Mouse (Mus musculus): Measurements from ENCODE around the gene Samm50.

GRCm38 (mm10) chr15:84262630-84263029 is 70.6 kb downstream of the Samm50 start:
- TF ChIP-seq TAL1 (IDR thresholded peaks at IDR 0.05; ENCODE audit: low read length) = no peak
- TF ChIP-seq GATA1 (IDR thresholded peaks at IDR 0.05; ENCODE audit: low read length) = no peak

Measured in erythroblast, embryonic 14.5 days (primary cell).